Mouse (Mus musculus) C2C12 (cell line): ENCODE results near the gene Qpct.

Experiments
- CEBPB ChIP-seq: IDR thresholded peaks from one replicate; pipeline ENCODE4 v1.6.1; 2011; ENCODE audit warnings: low read depth, mild to moderate bottlenecking, control low read depth, moderate library complexity
- CTCF ChIP-seq: IDR thresholded peaks from one replicate; pipeline ENCODE4 v1.5.1; 2011; ENCODE audit not compliant: control insufficient read depth, insufficient read depth, insufficient read length
- MAX ChIP-seq: IDR thresholded peaks from one replicate; pipeline ENCODE4 v1.6.1; 2011; ENCODE audit warnings: mild to moderate bottlenecking, control low read depth
- MYOD1 ChIP-seq: IDR thresholded peaks from one replicate; pipeline ENCODE4 v1.6.1; 2011; ENCODE audit warnings: low read depth; ENCODE audit not compliant: control insufficient read depth, insufficient read length
- MYOG ChIP-seq: IDR thresholded peaks from one replicate; pipeline ENCODE4 v1.6.1; 2011; ENCODE audit not compliant: control insufficient read depth, insufficient read length; ENCODE audit errors: extremely low read depth
- USF1 ChIP-seq: IDR thresholded peaks from one replicate; pipeline ENCODE4 v1.6.1; 2011; ENCODE audit warnings: low read depth, mild to moderate bottlenecking, control low read depth, moderate library complexity

GRCm38 (mm10) chr17:79069019-79069418, 17.3 kb downstream of the Qpct start:
- TF ChIP-seq MAX = no peak
- no peak for TF ChIP-seq USF1
- TF ChIP-seq CTCF = no peak
- no peak for TF ChIP-seq MYOG
- no peak for TF ChIP-seq MYOD1
- TF ChIP-seq CEBPB = no peak
